Mouse (Mus musculus) layer of hippocampus, postnatal 10 days (tissue): ENCODE measurements at regions not wholly inside any gene's neighbourhood (a gene's known extent, or its start where the extent isn't known, plus 50 kb on each side); places are given as distances from the start of the nearest gene placed in this dataset.

Experiments
- DNase-seq, 2 experiments: peaks; one replicate each; pipeline ENCODE4 v3.0.0; 2021; ENCODE audit warnings: low spot score in 2 of 2

DNA sequence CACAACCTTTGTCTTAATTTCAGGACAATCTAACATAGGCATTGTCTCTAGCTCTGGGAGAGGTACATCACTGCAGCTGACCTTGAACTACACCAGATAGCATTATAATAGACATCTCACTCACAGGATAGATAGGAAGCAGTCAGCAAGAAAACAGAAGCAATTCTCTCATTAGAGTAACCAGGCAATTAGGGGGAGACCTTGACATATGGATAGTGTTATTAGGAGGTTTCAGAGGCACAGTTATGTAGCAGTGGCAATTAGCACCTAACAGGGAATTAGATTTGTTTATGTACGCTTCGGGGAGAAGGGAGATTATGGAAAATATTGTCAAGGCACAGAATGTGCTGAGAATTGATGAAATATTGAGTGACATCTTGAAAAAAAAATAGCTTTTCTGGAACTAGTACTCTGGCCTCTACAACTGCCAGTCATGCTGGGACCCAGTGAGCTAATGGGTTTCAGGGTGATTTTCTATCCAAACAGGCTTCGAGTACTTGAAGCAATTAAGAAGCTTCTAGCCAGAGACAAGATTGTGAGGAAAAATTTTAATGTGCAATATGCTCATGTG is 216.8 kb upstream of the Aco1 start:
- DNase-seq, result no peak

DNA sequence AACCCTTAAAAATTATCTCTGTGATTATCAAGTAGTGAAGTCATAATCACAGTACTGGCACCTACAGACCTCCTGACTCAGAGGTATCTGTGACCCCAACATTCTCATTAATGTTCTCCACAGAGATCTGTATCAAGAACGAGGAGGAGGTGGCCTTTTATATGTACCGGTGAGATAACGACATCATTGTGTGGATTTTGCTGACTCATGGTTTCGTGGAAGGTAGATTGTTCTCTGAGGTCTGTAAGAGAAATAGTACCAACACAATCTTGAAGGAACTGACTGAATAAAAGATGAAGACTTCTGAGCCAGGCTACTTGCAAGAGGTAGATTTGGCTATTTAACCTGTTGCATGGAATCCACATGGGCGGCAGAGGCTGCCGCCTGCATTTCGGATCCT is 216.3 kb upstream of the Aco1 start:
- no peak for DNase-seq

DNA sequence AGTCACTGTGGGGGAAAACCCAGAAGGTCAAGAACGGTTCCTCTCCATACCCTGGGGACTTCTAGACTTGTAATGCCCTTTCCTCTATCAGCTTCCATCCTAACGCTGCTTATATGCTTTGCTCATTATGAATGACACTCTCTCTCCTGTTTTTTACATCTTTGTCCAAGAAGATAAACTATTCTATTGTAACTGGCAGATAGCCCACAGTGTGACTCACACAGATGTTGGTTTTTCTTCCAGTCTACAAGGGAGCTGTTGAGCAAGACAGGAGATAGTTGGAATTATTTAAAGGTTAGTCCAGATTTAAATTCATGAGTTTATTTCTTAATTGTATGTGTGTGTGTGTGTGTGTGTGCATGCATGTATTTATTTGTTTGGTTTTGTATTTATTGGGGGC is 214.4 kb upstream of the Aco1 start:
- DNase-seq, result no peak

DNA sequence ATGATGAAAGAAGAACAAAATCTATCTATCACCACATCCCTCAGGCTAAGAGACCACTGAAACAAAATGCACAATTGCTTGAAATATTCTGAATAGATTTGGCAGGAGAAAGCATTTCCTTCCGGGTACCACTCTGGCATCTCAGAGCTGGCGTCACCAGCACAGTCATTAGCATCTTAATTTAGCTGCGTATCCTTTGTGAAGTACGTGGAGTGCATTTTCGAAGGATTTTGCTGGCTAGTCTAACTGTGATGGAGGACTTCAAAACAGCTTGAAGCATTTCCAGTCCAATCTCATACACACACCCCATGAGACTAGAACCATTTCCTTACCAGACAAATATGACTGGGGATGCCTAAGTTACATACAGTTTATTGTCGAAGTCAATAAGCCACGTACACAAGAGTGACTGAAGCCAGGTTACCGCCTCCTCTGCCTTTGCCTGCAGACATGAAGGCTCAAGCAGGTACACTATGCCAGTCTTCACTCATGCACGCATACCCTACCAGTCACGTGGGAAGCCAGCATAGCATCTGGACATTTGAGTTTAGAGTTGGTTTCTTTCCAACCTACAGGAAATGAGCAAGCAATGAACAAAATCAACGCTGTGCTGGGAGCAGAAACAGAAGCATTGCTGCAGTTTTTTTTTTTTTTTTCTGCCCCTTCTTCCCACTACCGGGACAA is 208.7 kb upstream of the Aco1 start:
- no peak for DNase-seq

DNA sequence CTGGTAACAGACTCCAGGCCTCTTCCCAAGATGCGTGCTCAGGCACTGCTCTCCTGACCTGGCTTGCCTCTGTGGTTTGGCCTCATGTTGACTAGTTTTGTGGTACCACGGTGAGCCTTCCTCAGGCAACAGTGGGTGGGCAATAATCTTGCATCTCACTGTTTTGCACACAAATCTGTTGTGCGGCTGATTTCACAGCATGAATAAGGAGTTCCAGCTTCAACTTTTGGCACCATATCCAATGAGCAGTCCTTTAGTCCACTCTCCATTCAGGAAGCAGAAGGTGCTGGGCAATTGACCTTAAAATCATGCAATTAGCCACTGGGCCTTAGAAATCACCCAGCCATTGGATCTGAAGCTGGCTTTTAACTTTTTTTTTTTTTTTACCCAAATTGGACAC is 184.2 kb upstream of the Aco1 start:
- no peak for DNase-seq

DNA sequence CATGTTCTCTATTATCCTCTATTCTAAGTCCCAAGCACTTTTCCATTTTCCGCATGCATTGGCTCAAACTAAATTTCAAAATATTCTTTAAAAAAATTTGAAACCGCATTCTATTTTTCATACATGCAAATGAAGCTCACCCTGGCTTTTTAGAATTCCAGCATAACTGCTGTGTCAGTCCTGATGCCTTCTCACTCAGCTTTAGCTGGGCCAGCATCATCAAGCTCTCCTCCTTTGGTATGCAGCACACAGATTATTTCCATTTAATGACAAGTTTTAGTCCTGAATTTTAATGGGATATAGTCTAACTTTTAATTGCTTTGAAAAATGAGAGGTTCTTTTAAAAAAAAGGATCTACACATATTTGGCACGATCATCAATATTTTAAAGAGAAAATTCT is 174.9 kb upstream of the Aco1 start:
- DNase-seq, result no peak

DNA sequence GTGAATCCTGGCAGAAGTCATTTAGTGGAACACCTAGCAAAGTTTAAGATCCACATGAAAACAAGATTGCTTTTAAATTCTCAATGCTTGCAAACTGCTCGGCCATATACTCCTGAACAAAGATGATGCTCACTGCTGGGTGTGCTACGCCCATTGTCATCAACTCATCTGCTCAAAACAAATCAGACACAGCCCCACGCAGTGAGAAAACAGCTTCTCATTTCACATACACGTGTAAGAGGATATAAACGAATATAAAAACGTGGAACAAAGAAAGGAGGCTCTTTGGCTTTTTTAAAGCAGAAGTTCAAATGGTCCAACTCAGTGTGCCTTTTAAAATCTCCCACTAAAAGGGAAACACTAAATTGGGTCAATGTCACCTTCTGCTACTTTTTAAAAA is 151.5 kb upstream of the Aco1 start:
- DNase-seq, result no peak

DNA sequence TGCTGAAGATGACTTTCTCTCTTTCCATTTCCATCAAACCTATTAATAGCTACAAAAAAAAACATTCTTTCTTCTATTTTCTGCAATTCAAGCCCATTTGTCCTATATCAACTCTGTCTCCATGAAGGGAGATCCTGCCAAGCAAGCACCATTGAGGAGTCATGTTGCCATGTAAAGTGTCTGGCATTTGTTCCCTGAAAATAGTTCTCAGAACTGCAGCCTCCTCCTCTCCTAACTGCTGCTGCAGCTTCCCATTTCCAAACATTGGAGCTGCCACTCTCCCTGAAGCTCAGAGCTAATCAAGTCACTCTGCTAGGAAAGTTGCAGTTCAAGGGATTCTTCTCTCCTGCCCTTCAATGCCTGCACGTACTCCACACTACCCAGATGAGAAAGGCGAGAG is 151.0 kb upstream of the Aco1 start:
- no peak for DNase-seq

DNA sequence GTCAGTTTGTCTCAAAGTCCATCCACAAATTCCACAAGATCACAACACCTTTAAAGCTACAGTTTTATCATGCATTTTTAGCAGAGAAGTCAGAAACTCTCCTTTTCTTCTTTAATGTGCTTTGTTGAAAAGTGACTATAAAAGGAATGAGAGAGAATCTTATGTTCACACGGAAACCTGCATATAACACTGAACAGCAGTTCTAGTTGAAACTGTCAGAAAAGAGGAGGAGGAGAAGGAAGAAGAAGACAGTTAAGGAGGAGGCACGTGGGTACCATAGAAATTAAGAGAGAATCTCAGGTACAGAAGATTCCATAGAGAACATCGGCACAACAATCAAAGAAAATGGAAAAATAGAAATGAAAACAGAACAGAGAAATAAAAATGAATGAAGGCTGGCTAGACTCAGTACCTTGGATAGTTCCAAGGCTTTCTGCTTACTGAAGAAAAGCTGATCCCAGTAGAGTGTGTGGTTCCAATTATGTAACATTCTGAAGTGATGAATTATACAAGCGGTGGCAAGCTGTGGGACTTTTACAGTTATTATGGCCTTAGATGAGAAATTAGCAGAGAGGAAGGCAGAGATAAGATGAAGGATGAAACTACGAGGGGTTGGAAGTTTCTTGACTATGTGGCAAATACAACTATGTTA is 144.0 kb upstream of the Aco1 start:
- no peak for DNase-seq

DNA sequence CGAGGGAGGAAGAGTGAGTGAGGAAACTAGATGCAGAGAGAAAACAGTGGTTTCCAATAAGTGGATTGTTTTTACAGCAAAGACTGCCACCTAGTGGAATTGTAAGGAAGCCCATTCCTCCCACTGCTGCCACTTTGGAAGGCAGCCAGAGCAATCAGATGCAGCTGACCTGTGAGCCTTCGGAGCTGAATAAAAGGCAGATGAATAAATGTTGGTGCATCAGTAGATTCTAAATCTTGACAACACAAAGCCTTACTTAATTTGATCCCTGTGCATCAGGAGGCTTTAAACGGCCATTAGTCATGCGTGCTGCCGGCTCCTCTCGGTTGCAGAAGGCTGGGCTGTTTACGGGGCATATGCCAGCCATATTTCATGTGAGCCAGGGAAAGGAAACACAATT is 128.2 kb upstream of the Aco1 start:
- DNase-seq, result peak; percentile 78 to 81

DNA sequence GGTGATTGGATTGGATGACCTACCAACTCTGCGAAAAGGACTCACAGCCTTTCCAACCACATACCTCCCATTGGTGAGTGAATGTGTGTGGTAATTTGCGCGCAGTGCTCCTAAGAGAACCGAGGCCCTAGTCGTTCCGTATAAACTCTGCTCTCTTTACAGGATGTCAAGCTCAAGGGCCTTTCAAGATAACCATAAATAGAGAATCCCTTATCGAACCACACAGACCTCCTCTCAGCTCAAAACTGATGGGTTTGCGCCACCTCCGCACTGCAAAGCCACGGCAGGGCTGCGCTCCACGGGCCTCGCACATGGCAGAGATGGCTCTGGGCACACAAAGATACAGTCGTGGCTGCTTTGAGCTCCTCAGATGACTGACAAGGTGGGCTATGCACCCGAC is 126.0 kb upstream of the Aco1 start:
- no peak for DNase-seq

DNA sequence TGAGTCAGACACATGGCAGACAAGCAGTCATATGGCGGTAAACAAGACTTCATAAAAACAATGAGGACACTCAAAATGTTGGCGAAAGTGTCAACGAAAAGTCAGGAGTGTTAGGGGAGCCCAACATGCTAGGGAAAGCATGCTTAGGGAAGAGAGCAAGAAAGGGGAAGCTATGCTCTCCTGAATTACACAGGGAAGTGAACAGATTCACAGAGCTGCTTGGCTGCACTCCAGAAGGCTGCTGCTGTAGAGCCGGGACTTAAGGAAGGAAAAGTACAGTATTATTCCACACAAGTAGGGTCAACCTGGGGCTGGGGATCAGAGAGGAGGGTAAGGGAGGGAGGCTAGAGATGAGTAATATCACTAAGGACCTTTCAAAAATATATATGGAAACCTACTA is 124.7 kb upstream of the Aco1 start:
- peak in 1 of 2 experiments; percentile 11 for DNase-seq

DNA sequence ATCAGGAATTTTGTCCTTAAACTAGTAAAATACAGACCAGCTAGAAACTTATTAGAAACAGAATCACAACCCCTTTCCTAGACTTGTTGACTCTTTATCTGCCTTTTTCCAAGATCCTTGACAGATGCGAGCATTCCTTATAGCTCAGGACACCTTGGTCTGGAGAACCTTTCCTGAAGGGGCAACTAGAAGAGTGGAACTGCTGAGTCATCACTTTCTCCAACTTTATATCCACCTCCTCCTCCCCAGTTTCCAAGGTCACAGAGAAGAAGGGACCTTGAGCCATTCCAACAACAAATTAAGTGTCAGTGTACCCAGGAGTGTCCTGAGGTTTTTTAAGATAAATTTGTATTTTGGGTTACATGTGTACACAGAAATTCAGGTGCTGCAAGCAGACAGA is 111.5 kb upstream of the Aco1 start:
- DNase-seq, result no peak

DNA sequence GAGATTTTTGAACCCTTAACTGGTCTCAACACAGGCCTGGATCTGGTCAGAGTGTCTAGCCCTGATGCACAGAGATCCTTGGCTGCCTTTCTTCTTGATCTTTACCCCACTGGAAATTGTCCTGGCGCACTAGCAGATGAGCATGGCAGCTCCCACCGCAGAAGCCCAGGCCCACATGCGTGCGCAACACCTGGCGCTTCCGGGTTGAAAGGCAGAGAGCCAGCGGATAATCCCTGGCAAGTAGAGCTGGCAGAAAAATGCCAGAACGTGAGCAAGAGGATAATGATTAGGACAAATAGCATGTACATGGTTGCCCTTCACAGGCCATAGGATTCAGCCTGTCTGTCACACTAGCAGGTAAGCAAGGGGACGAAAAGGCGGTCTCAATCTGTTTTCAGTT is 95.0 kb upstream of the Aco1 start:
- peak; percentile 45 to 50 for DNase-seq

DNA sequence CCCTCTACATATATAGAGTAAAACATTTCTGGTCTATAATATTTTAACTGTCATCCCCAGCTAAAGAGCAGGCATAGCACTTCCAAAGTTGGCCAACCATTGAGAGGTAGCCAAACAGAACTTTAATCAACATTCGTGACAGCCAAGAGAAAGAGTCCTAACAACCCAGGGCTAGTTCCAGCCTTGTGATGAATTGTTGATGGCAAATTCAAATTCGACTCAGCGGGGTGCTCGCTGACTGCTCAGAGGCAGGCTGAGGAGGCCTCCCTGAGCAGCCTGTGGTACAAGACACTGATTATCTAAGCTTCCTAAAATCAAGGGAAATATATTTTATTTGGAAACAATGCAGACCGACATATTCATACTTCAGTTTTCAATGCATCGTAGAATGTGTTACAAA is 93.8 kb upstream of the Aco1 start:
- DNase-seq, result no peak

DNA sequence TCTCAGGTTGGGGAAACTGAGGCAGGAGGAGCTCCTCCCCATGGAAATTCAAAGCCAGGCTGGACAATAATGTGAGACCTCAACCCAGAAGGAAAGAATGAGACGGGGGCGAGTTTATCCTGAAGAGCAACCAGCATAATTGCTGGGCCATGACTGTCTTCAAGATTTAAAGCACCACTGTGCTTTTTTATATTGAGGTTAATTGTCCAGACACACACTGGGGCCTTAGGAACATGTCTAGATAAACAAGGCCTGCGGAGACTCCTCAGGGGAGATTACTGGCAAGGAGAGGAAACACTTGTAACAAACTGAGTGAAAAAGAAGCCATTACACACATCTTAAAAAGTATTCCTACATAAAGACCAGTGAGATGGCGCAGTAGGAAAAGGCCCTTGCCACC is 91.0 kb upstream of the Aco1 start:
- DNase-seq, result no peak

DNA sequence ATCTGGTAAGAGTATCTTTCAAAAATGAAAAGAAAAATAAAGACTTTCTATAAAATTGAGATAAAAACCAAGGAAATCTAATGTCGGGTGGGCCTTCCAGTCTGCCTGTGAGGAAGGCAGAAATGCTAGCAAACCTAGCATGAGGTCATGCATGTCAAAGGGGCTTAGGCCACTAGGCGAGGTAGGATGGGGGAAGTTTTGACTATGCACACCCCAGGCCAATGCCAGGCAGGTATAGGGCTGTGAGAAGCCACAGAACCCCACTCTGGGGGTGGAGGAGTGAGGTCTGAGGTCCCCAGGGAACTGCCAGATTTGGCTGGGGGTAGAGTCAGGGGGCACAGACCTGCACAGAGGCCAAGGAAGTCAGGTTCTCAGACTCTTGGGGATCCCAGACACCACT is 89.5 kb upstream of the Aco1 start:
- DNase-seq, result no peak

DNA sequence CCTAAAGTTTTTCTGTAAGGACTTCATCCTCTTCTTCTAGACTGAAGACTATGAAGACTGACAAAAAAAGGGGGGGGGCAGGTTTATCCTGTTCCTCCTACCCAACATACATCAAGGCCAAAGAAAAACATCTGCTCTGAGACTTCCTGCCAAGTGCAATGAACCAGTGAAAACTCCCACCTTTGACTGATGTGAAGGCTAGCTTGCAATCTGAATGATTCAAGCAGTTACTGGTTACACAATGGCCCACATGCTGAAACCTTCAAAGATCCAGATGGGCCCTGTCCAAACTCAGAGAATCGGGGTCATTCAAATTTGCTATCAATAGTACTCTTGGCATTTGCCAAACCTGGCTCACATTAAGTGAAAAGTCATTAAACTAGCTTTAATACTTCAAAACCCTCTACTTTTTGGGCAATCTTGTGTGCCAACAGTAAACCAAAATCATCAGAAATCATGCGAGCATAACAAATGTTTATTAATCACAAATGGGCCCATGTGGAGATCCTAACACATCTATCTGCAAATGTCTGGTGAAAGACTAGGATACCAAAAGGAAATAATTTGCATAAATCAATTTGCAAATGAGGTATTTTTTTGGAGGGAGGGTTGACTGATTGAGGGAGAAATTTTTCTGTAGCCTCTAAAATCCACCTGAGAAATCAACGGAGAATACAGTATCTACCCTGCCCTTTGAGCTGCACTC is 79.0 kb upstream of the Aco1 start:
- DNase-seq, result no peak

DNA sequence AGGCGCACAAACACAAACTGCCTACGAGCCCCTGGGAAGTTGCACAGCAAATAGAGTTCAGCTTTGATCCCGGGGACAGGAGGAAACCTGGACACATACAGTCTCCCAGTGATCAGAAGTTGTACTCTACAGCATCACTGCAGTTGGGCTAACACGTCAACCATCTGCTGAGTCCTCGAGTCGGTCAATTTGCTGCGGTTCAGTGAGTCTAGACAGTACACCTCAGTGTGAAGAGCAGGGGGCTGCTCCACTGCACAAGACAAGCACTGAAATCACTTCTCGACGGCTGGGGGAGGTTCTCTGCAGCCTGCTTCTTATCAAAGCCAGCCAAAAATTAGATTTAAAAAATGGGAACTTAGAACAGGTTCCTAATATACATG is 78.4 kb upstream of the Aco1 start:
- DNase-seq, result no peak

DNA sequence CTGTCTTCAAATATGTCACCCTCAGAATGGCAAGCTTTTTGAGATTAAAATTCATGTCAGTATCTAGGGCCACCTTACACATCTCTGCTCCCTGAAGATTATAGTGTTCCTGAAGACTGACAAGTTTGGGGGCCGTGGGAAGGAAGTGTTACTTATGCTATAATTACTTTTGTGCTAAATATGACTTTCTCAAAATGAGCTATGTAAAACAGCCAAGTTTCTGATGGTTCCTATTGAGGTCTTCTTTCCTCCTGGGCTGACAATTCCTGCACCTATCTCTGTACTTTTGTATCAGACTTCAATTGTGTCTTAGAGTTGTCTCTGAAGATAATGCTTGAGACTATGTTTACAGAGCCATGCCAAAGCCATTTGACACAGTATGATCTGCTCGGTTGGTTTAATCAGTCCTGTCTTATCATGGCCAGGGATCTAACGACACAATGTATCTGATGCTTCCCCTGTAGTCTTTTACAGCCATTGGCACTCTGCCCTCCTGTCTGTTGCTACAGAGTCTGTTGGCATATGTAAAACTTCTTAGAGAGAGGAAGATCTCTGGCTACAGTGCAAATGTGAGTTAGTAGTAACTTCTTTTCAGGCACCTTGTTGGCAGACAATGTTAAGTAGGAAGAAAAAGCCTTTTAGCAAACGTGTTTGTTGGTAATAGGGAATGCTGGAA is 71.8 kb upstream of the Aco1 start:
- DNase-seq, result no peak

DNA sequence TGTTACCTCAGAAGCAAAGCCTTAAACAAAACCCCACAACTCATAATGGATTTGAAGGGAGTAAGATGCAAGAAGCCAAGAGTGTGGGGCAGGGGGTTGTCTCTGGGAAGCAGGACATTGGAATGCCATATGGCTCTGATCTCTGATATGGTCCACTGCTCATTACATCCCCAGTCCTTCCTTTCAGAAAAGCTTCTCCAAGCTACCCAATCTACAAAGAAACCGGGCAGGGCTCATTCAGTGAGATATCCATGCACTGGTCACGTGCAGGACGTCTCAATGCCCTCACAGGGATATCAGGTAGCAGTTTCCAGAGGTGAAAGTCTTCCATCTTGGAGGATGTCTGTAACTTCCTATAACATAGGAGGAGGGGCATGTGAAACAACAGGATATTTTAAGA is 61.8 kb upstream of the Aco1 start:
- DNase-seq, result no peak

DNA sequence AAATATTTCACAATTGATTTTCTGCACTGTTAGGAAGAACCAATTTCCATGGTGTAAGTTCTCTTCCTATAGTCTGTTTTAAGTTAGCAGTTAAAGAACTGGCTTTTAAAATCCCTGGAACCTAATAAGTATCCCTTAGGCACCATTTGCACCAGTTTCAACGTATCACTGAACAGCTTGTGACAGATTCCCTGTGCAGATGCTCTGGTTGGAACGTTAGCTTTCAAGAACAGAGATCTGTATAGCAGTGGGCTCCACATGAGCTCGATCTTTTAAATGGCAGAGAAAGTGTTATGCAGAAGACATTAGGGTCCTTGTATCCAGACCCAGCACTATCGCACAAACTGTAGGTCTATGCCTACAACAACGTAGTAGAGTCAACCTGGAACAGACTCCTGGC is 52.6 kb upstream of the Aco1 start:
- DNase-seq, result peak in 1 of 2 experiments; percentile 9
